Mouse (Mus musculus) fibroblast of lung, adult 2 months (primary cell): ENCODE data around the gene Ifitm3.

Experiments used
- DNase-seq: peaks from one replicate; pipeline ENCODE4 v3.0.0-alpha.2; 2011; ENCODE audit warnings: low read depth

Ifitm3 gene

GRCm38 (mm10) chr7:140962733-140963132 lies 47.8 kb downstream of the Ifitm3 start:
- no peak for DNase-seq

GRCm38 (mm10) chr7:140961416-140961815 lies 49.2 kb downstream of the Ifitm3 start:
- DNase-seq: no peak

- no peak for DNase-seq
Observed at GRCm38 (mm10) chr7:140960026-140960425, 50.5 kb downstream of the Ifitm3 start.
